Mouse (Mus musculus) telencephalon, adult 2 months (tissue): ENCODE data around the gene Shc4.
A peak's percentile ranks its signal among the peaks of the same experiment; 100 is the strongest.

ENCODE experiments used
- DNase-seq: peaks from one replicate; pipeline ENCODE4 v3.0.0-alpha.2; 2011; ENCODE audit warnings: low read depth, low spot score

Gene Shc4

GRCm38 (mm10) chr2:125644912-125645311 lies 79.0 kb downstream of the Shc4 start:
- DNase-seq = no peak

GRCm38 (mm10) chr2:125637331-125637730 lies 86.6 kb downstream of the Shc4 start:
- no peak for DNase-seq

GRCm38 (mm10) chr2:125630010-125630409 lies 93.9 kb downstream of the Shc4 start:
- DNase-seq = no peak

- DNase-seq = no peak
Observed at GRCm38 (mm10) chr2:125628487-125628886, 95.5 kb downstream of the Shc4 start.

- no peak for DNase-seq
Observed at GRCm38 (mm10) chr2:125626536-125626935, 97.4 kb downstream of the Shc4 start.

GRCm38 (mm10) chr2:125624837-125625351 lies 99.1 kb downstream of the Shc4 start, which contains the start of gene Cep152:
TSS of gene Cep152 (minus strand) at chr2:125625113.
- peak; percentile 94 for DNase-seq

- DNase-seq = no peak
Observed at GRCm38 (mm10) chr2:125624127-125624685, 99.7 kb downstream of the Shc4 start.

- DNase-seq = no peak
Observed at GRCm38 (mm10) chr2:125623211-125623610, 100.7 kb downstream of the Shc4 start.

- no peak for DNase-seq
Observed at GRCm38 (mm10) chr2:125620213-125620907, 103.6 kb downstream of the Shc4 start.

GRCm38 (mm10) chr2:125615858-125616424 lies 108.0 kb downstream of the Shc4 start:
- DNase-seq = no peak

- no peak for DNase-seq
Observed at GRCm38 (mm10) chr2:125615440-125615839, 108.5 kb downstream of the Shc4 start.

- peak; percentile 27 for DNase-seq
Observed at GRCm38 (mm10) chr2:125606220-125606845, 117.6 kb downstream of the Shc4 start.

GRCm38 (mm10) chr2:125604646-125605045 lies 119.3 kb downstream of the Shc4 start:
- no peak for DNase-seq

- no peak for DNase-seq
Observed at GRCm38 (mm10) chr2:125602970-125603369, 121.0 kb downstream of the Shc4 start.

- DNase-seq = no peak
Observed at GRCm38 (mm10) chr2:125598958-125599357, 125.0 kb downstream of the Shc4 start.

GRCm38 (mm10) chr2:125598251-125598650 lies 125.7 kb downstream of the Shc4 start:
- no peak for DNase-seq

GRCm38 (mm10) chr2:125594786-125595185 lies 129.2 kb downstream of the Shc4 start:
- no peak for DNase-seq

- no peak for DNase-seq
Observed at GRCm38 (mm10) chr2:125594072-125594471, 129.9 kb downstream of the Shc4 start.

GRCm38 (mm10) chr2:125591895-125592294 lies 132.1 kb downstream of the Shc4 start:
- no peak for DNase-seq

- no peak for DNase-seq
Observed at GRCm38 (mm10) chr2:125589287-125589686, 134.7 kb downstream of the Shc4 start.

- DNase-seq = no peak
Observed at GRCm38 (mm10) chr2:125581081-125581480, 142.9 kb downstream of the Shc4 start.

- no peak for DNase-seq
Observed at GRCm38 (mm10) chr2:125577670-125578069, 146.3 kb downstream of the Shc4 start.
